Mouse (Mus musculus) adrenal gland, postnatal 36 days (tissue): ENCODE data around the gene Lpp. TPM values are rescaled to one million over a fixed set of nuclear protein-coding genes. Genes with fewer than 3 reads are reported as not detected.

ENCODE experiments used
- DNase-seq, 2 experiments: peaks; one replicate each; pipeline ENCODE4 v3.0.0; 2021; ENCODE audit warnings: mixed read lengths in 1 of 2
- total RNA-seq, 2 experiments: library from RNA; stranded (reverse); gene quantifications; 2 replicates each; pipeline ENCODE4 v1.2.3; 2021

Lpp gene
- total RNA-seq, 2 experiments from 2014 or later, result 70.3 to 80.3 TPM

GRCm38 (mm10) chr16:24501628-24502294, 108.5 kb downstream of the Lpp start:
- no peak for DNase-seq

DNA sequence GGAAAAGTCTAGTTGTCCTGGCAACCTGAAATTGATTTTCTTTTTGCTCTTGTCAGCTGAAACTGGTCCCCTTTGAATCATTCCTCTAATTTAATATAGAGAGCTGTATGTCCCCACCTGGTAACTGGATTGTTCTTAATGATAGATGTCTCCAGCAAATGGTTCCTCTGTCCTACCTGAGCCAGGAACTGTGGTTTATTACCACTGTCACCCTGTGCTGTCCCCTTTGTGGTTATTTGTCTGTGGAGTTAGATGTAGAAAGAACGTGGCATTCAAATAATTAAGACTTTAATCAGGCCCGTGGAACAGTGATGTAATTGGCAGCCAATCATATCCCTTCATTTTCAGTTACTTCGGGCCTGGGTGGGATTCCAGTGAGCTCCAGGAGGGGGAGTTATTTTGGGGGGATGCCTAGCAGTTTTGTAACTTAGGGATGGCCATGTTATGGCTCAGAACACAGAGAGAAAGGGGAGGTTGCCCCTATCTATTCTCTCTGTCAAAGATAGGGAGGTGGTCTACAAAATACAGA, 109.1 kb downstream of the Lpp start:
- DNase-seq, result no peak

DNA sequence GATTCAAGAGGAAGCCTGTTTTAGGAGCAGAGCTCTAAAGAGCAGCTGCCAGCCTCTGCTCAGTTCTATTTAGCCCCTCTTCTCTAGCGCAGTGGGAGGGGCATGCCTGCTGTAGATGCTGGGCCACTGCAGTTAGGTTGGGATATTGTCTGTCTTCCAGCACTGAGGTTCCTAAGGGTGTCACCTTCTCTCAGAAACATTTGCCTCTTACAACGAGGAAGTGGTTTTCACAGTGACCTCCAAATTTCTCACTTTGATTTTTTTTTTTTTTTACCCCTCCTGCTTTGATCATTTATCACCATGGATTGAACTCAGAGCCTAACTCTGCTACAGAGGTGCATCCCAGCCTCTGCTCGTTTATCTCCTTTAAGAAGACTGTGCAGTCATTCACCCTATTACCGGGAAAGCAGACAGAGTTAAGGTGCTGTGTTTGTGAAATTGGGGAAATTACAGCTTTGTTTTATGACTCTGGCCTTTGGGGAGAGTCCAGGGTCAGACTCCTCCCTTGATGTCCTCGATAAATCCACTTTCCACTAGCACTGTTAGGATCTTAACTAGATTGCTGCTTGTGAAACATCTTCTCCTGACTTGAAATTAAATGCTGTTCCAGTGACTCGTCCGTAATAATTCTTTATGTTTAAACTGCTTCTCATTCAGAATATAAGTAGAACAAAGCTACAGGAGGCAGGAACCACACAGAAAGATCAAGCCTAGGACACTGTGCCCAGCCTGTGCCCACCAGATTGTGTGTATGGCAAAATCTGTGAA, 111.7 kb downstream of the Lpp start:
- peak in 1 of 2 experiments; percentile 44 for DNase-seq

DNA sequence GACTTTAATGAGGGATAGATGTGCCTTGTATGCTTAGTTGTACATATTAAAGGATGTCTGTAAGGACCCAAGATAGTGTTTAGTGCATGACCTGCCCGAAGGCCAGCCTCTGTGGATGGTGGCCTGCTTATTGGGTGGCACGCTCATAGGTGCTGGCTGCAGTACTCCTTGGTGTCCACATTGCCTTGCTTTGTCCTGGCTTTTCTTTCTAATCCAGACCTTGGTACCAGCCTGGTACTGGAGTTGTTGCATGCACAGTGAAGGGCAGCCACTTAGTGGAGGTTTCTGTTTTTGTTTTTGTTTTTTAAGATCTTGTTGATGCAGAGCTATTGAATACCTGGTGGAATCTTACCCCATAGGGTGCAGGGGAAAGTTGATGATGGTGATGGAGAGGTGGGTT, 112.9 kb downstream of the Lpp start:
- DNase-seq, result no peak

GRCm38 (mm10) chr16:24506740-24507139, 113.4 kb downstream of the Lpp start:
- DNase-seq, result peak; percentile 52 to 55

DNA sequence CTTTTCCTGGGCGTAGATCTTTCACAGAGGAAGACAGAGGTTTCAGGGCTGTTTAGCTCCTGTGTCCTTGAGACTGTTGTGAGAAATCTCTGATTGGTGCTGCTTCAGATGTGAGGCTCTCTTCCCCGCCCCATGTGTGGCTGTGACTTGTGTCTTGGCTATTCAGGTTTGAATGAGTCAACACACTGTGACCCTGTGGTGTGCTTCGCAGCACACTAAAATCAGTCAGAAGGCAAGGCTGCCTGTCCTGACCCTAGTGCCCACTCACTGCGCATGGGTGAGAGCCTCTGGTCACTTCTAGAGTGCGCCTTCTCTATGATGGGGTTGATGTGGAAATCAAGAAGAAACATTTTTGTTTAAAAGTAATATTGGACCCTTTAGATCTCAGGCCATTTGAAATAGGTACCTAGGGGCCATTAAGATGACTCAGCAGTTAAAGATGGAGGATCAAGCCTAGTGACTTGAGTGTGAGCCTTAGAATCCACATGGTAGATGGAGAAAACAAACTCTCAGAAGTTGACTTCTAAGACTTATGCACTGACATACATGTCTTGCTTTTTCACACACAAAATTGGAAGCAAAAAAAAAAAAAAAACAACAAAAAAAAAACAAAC, 114.7 kb downstream of the Lpp start:
- DNase-seq, result peak; percentile 68 to 82

- DNase-seq, result no peak
Observed at GRCm38 (mm10) chr16:24509100-24509812, 115.9 kb downstream of the Lpp start.

- no peak for DNase-seq
Observed at GRCm38 (mm10) chr16:24509813-24510166, 116.5 kb downstream of the Lpp start.

DNA sequence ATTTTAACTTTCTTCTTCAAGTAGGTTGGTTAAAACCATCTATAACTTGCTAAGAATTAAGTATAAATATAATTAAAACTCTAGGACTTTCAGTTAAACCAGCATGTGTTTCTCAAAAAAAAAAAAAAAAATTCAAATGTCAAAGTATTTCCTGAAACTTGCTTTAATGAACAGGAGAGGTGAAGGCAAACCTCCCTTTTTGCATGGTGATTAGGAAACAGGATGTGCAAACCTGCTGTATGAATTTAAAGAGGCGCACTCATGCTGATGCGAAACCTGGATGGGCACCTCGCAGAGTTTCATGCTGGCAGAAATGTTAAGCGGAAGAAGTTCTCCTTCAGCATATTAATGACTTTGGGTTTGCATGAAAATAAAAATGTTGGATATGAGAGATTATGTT, 119.9 kb downstream of the Lpp start:
- DNase-seq, result no peak

GRCm38 (mm10) chr16:24514802-24515727, 121.8 kb downstream of the Lpp start:
- DNase-seq, result no peak

- DNase-seq, result no peak
Observed at GRCm38 (mm10) chr16:24516993-24517392, 123.7 kb downstream of the Lpp start.

DNA sequence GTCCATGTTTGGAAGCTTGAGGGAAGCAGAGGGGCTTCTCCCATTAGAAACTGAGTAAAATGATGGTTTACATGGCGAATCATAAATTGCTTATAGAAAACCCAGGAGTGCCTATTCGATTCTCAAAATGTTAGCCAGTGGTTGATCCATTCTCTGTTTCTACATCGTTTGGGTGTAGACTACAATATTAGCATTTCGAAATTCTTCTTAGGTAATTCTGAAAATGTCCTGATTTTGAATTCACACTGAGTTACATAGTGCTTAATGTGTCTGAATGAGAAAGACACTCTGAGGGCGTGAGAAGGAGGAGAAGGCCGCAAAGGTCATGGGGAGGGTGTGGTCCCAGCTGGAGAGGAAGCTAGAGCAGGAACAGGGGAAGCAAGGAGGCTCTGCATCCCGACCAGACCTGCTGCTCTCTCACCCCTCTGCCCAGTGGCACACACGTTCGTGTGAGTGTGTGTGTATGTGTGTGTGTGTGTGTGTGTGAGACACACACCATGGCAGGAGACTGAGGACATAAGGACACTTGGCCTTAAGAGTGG, 124.3 kb downstream of the Lpp start:
- DNase-seq, result peak; percentile 57

DNA sequence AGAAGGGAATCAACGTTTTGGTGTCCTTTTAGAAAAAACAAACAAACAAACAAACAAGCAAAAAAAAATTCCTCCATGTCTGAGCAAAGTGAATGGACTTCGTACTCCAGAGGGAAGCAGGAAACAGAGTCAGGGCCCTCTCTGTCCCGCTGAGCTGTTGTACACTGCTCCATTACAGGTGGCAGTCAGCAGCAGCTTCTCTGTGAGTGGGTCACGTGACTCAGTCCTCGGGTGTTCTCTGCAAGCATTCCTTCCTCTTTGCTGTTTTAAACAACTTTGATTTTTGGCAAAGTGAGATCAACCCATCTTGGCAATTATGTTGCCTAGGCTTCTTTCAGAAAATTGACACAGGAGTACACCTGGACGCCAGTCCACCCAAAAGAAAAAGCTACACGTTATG, 125.5 kb downstream of the Lpp start:
- no peak for DNase-seq

DNA sequence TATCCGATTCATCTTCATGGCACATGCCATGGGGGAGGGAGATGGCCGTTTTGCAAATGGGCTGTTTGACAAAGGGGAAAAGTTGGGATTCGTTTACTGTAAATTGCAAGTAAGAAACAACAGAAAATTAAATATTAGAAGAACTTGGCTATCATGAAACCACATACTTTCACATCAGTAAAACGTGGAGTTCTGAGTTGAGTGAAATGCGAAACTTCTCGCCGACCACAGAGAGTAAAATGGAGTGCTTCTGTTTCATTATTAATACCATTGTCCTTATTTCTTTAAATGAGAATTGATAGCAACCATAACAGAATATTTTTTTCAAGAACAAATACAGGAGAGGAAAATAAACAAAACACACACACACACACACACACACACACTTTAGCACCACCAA, 133.9 kb downstream of the Lpp start:
- DNase-seq, result no peak

DNA sequence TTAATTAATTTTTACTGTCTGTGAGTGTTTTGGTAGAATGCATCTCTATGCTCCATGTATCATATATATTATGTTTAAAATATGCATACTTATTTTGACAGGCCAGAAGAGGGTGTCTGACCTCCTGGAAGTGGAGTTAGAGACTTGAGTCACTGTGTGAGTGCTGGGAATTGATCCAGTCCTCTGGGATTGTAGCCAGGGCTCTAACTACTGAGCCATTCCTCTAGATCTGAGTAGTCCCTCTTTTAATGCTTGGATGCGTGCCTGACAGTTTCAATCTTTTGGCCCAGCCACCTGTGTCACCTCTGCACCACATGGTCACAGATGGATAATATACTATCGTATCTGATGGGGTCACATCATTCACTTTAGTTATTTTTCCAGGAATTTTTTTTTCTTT, 138.4 kb downstream of the Lpp start:
- no peak for DNase-seq

- DNase-seq, result no peak
Observed at GRCm38 (mm10) chr16:24535221-24535620, 141.9 kb downstream of the Lpp start.

- no peak for DNase-seq
Observed at GRCm38 (mm10) chr16:24536261-24536660, 143.0 kb downstream of the Lpp start.

DNA sequence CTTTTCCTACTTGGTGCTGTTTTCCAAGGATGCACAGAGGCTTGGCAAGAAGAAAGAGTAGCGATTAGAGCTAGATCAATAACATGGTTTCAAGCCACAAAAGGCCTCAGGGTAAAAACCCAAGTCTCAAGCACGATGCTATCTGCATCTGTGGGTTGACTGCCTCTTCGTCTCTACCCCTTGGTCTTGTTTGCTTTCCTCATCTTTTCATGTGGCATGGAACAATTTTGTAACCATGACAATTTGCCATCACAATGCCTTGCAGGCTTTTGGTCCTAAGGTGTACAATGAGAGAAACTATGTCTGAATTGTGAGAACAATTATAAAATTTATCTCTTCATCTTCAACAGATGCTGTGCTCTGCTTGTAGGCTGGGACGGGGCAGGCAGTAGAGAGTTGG, 145.7 kb downstream of the Lpp start:
- DNase-seq, result no peak

DNA sequence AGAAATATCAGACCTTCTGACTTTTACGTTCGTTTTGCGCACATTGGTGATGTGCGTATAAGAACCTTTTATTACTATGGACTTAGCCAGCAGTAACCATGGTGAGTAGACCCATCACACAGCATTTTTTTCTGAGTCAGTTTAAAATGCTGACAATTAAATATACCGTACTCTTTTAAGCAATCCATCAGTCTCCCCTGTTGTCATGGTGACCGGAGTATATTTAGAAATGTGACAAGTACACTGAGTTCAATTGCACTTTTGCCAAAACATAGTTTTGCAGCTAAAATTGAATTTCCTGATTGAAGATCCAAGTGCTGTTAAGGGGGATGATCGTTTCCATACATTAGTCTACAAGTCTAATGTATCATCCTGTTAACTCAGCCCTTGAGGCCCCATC, 149.6 kb downstream of the Lpp start:
- DNase-seq, result no peak

- no peak for DNase-seq
Observed at GRCm38 (mm10) chr16:24545366-24545765, 152.1 kb downstream of the Lpp start.

DNA sequence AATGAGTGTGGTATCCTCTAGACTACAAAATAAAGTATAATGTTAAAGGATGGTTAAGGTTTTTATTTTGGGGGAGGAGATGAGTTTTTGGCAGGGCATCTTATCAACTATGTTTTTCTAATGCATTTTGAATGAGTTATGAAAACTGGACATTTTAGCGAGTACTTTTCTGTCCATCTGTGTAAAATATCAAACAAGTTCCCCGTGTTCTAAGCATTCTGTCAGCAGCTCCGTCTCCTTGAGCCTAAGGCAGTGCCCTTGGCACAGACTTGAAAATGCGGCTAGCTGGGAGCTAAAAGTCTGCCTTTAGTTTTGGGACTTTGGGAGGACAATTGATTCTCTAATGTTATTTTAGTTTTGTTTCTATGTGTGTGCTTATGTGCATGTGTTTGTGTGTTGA, 165.2 kb downstream of the Lpp start:
- DNase-seq, result no peak
